Mouse (Mus musculus): Measurements from ENCODE around the gene Cxcr2. TPM values are rescaled to one million over a fixed set of nuclear protein-coding genes. Genes with fewer than 3 reads are reported as not detected.
A peak's percentile ranks its signal among the peaks of the same experiment; 100 is the strongest.

Gene Cxcr2
- polyA plus RNA-seq, 1 experiment, result 11.4 TPM

GRCm38 (mm10) chr1:74124021-74124981 is 29.5 kb upstream of the Cxcr2 start, which contains the start of gene Tns1:
Gene Tns1, minus strand, starts transcription at chr1:74124449.
- Histone ChIP-seq H3K27ac (ENCODE audit: insufficient read depth, low read length) (no peak within 1 kb of the TSS), H3K4me3 (ENCODE audit: extremely low read depth, insufficient read depth, insufficient read length) (peak within 1 kb of the TSS; percentile 55), H3K4me1 (ENCODE audit: control insufficient read depth, insufficient read depth, insufficient read length) (no peaks in the 10 kb centered on the region), H3K27me3 (ENCODE audit: control insufficient read depth, insufficient read depth, low read length) (peaks cover 7% of the 10 kb centered on the region), H3K36me3 (ENCODE audit: control insufficient read depth, insufficient read depth, low read length) (no peaks in the 10 kb centered on the region)
- TF ChIP-seq CTCF (IDR thresholded peaks at IDR 0.05; ENCODE audit: extremely low read depth, insufficient read depth, insufficient read length, insufficient replicate concordance) (no peak), POLR2A (IDR thresholded peaks at IDR 0.05; ENCODE audit: low read depth, low read length) (no peak)
- 3% methylated on average over 83 of the region's 84 CpGs for WGBS
- peak in 1 of 2 experiments; percentile 27 for DNase-seq (ENCODE audit: low read depth in 1 of 2, low spot score in 2 of 2)

GRCm38 (mm10) chr1:74124991-74125552 is 28.7 kb upstream of the Cxcr2 start, which contains the start of gene Rufy4:
Gene Rufy4, plus strand, starts transcription at chr1:74125541.
- no peak within 1 kb of the TSS for H3K27ac ChIP-seq (ENCODE audit: insufficient read depth, low read length)
- H3K27me3 ChIP-seq (ENCODE audit: control insufficient read depth, insufficient read depth, low read length), result peaks cover 7% of the 10 kb centered on the region
- H3K4me3 ChIP-seq (ENCODE audit: extremely low read depth, insufficient read depth, insufficient read length), result peak within 1 kb of the TSS; percentile 55
- DNase-seq (ENCODE audit: low read depth in 1 of 2, low spot score in 2 of 2), result peak; percentile 77 to 81
- 2% methylated on average over 12 of the region's 12 CpGs for WGBS
- H3K36me3 ChIP-seq (ENCODE audit: control insufficient read depth, insufficient read depth, low read length), result no peaks in the 10 kb centered on the region
- peak; percentile 66; the same call in 1 of the 2 replicates for TF ChIP-seq CTCF (IDR thresholded peaks at IDR 0.05; ENCODE audit: extremely low read depth, insufficient read depth, insufficient read length, insufficient replicate concordance)
- no peak for TF ChIP-seq POLR2A (IDR thresholded peaks at IDR 0.05; ENCODE audit: low read depth, low read length)
- H3K4me1 ChIP-seq (ENCODE audit: control insufficient read depth, insufficient read depth, insufficient read length), result no peaks in the 10 kb centered on the region

GRCm38 (mm10) chr1:74130883-74131659 is 22.7 kb upstream of the Cxcr2 start:
- no peak for DNase-seq (ENCODE audit: low read depth in 1 of 2, low spot score in 2 of 2)
- H3K27me3 ChIP-seq (ENCODE audit: control insufficient read depth, insufficient read depth, low read length), result no peaks in the 10 kb centered on the region
- no peaks in the 10 kb centered on the region for H3K4me1 ChIP-seq (ENCODE audit: control insufficient read depth, insufficient read depth, insufficient read length)
- WGBS, result 76% methylated on average over 8 of the region's 8 CpGs
- H3K4me3 ChIP-seq (ENCODE audit: extremely low read depth, insufficient read depth, insufficient read length), result no peak overlapping the region
- no peak overlapping the region for H3K27ac ChIP-seq (ENCODE audit: insufficient read depth, low read length)
- H3K36me3 ChIP-seq (ENCODE audit: control insufficient read depth, insufficient read depth, low read length), result no peaks in the 10 kb centered on the region
- no peak for TF ChIP-seq CTCF (IDR thresholded peaks at IDR 0.05; ENCODE audit: extremely low read depth, insufficient read depth, insufficient read length, insufficient replicate concordance)

- H3K4me1 ChIP-seq (ENCODE audit: control insufficient read depth, insufficient read depth, insufficient read length), result no peaks in the 10 kb centered on the region
These were observed 21.8 kb upstream of the Cxcr2 start for GRCm38 (mm10) chr1:74132011-74132410.

GRCm38 (mm10) chr1:74133954-74134353 is 19.8 kb upstream of the Cxcr2 start:
- Histone ChIP-seq H3K27me3 (ENCODE audit: control insufficient read depth, insufficient read depth, low read length) (no peaks in the 10 kb centered on the region), H3K36me3 (ENCODE audit: control insufficient read depth, insufficient read depth, low read length) (no peaks in the 10 kb centered on the region), H3K4me1 (ENCODE audit: control insufficient read depth, insufficient read depth, insufficient read length) (no peaks in the 10 kb centered on the region), H3K4me3 (ENCODE audit: extremely low read depth, insufficient read depth, insufficient read length) (no peak overlapping the region), H3K27ac (ENCODE audit: insufficient read depth, low read length) (no peak overlapping the region)
- no peak for DNase-seq (ENCODE audit: low read depth in 1 of 2, low spot score in 2 of 2)
- TF ChIP-seq CTCF (IDR thresholded peaks at IDR 0.05; ENCODE audit: extremely low read depth, insufficient read depth, insufficient read length, insufficient replicate concordance) (no peak), POLR2A (IDR thresholded peaks at IDR 0.05; ENCODE audit: low read depth, low read length) (no peak)
- WGBS, result 18% methylated on average over 6 of the region's 6 CpGs

More at GRCm38 (mm10) chr1:74132011-74132410, 21.8 kb upstream of the Cxcr2 start:
- Histone ChIP-seq H3K36me3 (ENCODE audit: control insufficient read depth, insufficient read depth, low read length) (no peaks in the 10 kb centered on the region), H3K27ac (ENCODE audit: insufficient read depth, low read length) (no peak overlapping the region), H3K27me3 (ENCODE audit: control insufficient read depth, insufficient read depth, low read length) (no peaks in the 10 kb centered on the region), H3K4me3 (ENCODE audit: extremely low read depth, insufficient read depth, insufficient read length) (no peak overlapping the region)
- TF ChIP-seq POLR2A (IDR thresholded peaks at IDR 0.05; ENCODE audit: low read depth, low read length), result no peak
- TF ChIP-seq CTCF (IDR thresholded peaks at IDR 0.05; ENCODE audit: extremely low read depth, insufficient read depth, insufficient read length, insufficient replicate concordance), result no peak
- no peak for DNase-seq (ENCODE audit: low read depth in 1 of 2, low spot score in 2 of 2)
- WGBS, result 77% methylated on average over 3 of the region's 3 CpGs

- no peak for DNase-seq (ENCODE audit: low read depth in 1 of 2, low spot score in 2 of 2)
- no peaks in the 10 kb centered on the region for H3K36me3 ChIP-seq (ENCODE audit: control insufficient read depth, insufficient read depth, low read length)
- H3K27me3 ChIP-seq (ENCODE audit: control insufficient read depth, insufficient read depth, low read length), result no peaks in the 10 kb centered on the region
- no peak overlapping the region for H3K4me3 ChIP-seq (ENCODE audit: extremely low read depth, insufficient read depth, insufficient read length)
- no peak for TF ChIP-seq CTCF (IDR thresholded peaks at IDR 0.05; ENCODE audit: extremely low read depth, insufficient read depth, insufficient read length, insufficient replicate concordance)
- no peak for TF ChIP-seq POLR2A (IDR thresholded peaks at IDR 0.05; ENCODE audit: low read depth, low read length)
- H3K27ac ChIP-seq (ENCODE audit: insufficient read depth, low read length), result no peak overlapping the region
- 67% methylated on average over 6 of the region's 6 CpGs for WGBS
- no peaks in the 10 kb centered on the region for H3K4me1 ChIP-seq (ENCODE audit: control insufficient read depth, insufficient read depth, insufficient read length)
These were observed 18.4 kb upstream of the Cxcr2 start for GRCm38 (mm10) chr1:74135326-74135950.

Data from spleen, adult 2 months (tissue).